Mouse (Mus musculus) bone marrow macrophage, adult 2 months (primary cell): ENCODE results near the gene Dydc1.
"Not testable (repeated sequence)": the region's sequence is repeated elsewhere in the genome, so short reads cannot be mapped to it uniquely, and the experiment has no call there.

ENCODE experiments used
- CTCF ChIP-seq: IDR thresholded peaks from 2 replicates; pipeline ENCODE4 v1.5.1; 2012; ENCODE audit warnings: low read depth, mild to moderate bottlenecking, low read length, moderate library complexity
- POLR2A ChIP-seq: IDR thresholded peaks from 2 replicates; pipeline ENCODE4 v1.6.1; 2012; ENCODE audit warnings: mild to moderate bottlenecking, low read depth, low read length, borderline replicate concordance

GRCm38 (mm10) chr14:41053190-41053589 lies 19.5 kb upstream of the Dydc1 start:
- TF ChIP-seq CTCF, POLR2A: not testable (repeated sequence)
